Mouse (Mus musculus) bone marrow macrophage, adult 2 months (primary cell): ENCODE data around the gene Nxph1.

Experiments
- CTCF ChIP-seq: IDR thresholded peaks from 2 replicates; pipeline ENCODE4 v1.5.1; 2012; ENCODE audit warnings: low read depth, mild to moderate bottlenecking, low read length, moderate library complexity
- POLR2A ChIP-seq: IDR thresholded peaks from 2 replicates; pipeline ENCODE4 v1.6.1; 2012; ENCODE audit warnings: mild to moderate bottlenecking, low read depth, low read length, borderline replicate concordance

GRCm38 (mm10) chr6:8958081-8958919 lies 10.1 kb downstream of the Nxph1 start:
- TF ChIP-seq CTCF (no peak), POLR2A (no peak)
